Mouse (Mus musculus) thymus, adult 2 months (tissue): Measurements from ENCODE around the gene Fpgs.

Experiments used
- CTCF ChIP-seq: fragments of 200-500 bp; IDR thresholded peaks from 2 replicates; pipeline ENCODE4 v1.5.1; 2012; ENCODE audit warnings: mild to moderate bottlenecking, control low read depth, low read length, moderate library complexity, borderline replicate concordance; ENCODE audit not compliant: control insufficient read depth, poor library complexity, insufficient read depth; ENCODE audit errors: extremely low read depth
- POLR2A ChIP-seq: fragments of 200-500 bp; IDR thresholded peaks from 2 replicates; pipeline ENCODE4 v1.6.1; 2012; ENCODE audit warnings: mild to moderate bottlenecking, low read length, control low read depth, moderate library complexity; ENCODE audit not compliant: control insufficient read depth, poor library complexity, insufficient read depth; ENCODE audit errors: extremely low read depth

GRCm38 (mm10) chr2:32645647-32646046 lies 58.3 kb downstream of the Fpgs start:
- no peak for TF ChIP-seq POLR2A
- no peak for TF ChIP-seq CTCF
